Mouse (Mus musculus) right cerebral cortex, postnatal 14 days (tissue): ENCODE data around the gene Rnf20.

Experiments used
- DNase-seq: peaks from one replicate; pipeline ENCODE4 v3.0.0; 2022

The Rnf20 gene

DNA sequence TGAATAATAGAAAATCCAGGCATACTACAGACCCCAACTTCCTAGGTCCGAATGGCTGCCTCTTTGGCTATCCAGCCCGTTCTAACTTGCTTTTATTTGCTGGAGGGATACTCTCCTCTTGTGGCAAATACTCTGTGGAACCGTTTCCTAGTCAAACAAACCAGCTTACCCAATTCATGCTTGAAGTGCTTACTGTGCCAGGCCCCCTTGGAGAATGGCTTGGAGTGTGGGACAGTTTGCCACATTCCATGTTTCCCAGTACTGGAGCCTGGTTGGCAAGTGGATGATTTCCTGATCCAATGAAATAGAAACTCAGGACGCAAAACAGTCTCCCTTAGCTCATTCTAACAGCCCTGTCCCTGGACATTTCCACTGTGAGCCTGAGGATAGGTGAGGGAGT lies 30.4 kb downstream of the Rnf20 start:
- DNase-seq, result no peak

- DNase-seq, result no peak
These were observed 33.0 kb downstream of the Rnf20 start for GRCm38 (mm10) chr4:49664850-49665249.

DNA sequence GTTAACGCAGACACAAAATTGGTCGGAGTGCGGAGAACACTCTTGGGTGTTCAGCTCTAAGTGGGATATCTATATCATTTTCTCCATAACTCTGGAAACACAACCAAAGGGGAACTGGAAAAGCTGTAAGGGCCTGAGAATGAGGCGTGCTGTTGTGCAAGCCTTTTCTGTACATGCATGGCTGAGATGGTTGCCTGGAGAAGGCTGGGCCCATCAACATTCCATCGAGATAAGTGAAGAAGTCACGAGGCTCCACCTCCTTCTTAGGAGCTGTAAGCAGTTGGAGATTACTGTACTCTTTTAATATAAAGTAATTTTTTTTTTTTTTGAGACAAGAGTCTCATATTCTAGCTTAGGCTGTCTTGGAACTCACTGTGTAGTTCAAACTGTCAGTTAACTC lies 44.3 kb downstream of the Rnf20 start:
- no peak for DNase-seq

DNA sequence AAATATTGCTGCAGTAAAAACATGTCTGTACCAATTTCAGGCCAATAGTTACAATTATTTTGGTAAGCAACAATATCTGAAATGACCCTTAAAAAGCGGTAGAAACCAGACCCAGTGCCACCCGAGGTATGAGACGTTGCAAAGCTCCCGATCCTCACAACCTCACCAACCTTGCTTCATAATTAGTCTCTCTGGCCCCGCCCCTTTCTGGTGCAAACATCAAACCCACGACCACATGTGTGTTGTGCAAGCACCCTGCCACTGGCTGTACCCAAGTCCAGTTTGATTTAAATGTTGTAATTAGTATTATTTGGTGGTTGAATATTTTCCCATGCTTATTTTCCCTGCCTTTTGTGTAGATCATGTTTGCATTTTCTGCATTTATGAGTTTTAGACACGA lies 45.0 kb downstream of the Rnf20 start:
- no peak for DNase-seq

GRCm38 (mm10) chr4:49680171-49680875 lies 48.5 kb downstream of the Rnf20 start:
- DNase-seq, result no peak

GRCm38 (mm10) chr4:49681812-49682211 lies 50.0 kb downstream of the Rnf20 start, which contains the start of gene Ppp3r2:
Ppp3r2 (minus strand) TSS chr4:49682024.
- no peak for DNase-seq

DNA sequence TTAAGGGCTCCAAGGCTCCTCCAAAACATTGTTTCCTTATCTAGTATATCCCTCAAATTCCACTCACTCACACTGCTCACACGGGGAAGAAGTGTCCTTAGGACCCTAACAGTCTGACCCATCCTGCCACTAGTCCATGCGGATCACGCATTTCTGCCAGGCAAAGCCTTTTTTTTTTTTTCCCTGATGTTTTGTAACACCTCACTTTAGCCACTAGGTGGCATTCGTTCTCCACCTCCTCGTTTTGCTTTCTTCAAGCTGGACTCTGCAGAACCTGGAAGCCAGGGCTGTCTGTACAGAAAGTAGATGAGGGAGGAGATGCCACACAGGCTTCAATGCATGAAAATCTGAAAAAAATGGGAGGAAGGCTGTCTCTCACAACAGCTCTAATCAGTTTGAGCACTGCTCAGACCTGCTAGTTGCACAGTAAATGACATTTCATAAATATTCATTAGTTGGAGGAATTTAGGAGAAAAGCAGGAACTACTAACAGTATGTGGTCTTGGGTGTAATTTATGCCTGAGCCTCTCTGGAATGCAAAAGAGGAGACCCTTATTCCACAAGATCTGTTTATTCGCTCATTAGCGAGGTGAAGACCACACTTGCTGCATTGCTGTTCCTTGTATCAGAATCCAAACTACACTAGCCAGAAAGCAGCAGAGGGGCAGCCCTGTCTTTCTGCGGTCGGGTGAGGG lies 56.9 kb downstream of the Rnf20 start:
- DNase-seq, result peak; percentile 22

DNA sequence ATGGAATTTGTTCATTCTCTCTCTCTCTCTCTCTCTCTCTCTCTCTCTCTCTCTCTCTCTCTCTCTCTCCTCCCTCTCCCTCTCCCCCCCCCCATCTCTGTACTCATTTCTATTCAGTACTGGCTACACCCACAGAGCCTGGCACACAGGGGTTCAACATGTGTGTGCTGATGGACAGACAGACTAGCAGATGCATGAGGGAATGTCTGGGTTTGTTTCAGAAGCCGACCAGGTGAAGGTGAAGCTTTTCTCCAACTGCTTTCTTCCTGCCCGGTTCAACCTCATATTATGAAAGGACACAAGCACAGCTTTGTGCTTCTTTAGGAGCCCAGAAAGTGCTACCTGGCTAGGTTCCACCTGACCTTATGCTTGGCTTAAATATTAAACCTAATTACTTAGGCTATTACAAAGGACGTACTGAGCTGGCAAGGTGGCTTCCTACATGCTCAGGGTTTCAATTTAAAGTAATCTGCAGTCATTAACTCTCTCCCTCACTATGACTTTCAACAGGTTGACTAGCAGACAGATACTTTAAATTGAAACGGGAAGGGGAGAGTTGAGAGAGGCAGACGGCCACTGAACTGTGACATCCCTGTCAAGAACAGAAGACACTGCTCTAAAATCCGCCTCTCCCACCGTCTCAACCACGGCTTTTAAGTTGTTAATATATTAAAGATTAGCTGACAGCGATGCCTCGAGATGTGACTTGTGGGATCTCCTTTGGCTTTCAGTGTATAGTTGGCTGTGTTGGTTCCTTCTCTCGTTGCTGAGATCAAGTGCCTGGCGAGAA lies 59.8 kb downstream of the Rnf20 start:
- DNase-seq, result no peak
